Mouse (Mus musculus) ES-Bruce4 (cell line): ENCODE results near the gene Zc3h4. TPM values are rescaled to one million over a fixed set of nuclear protein-coding genes. Genes with fewer than 3 reads are reported as not detected.
A peak's percentile ranks its signal among the peaks of the same experiment; 100 is the strongest.

ENCODE experiments used
- H3K27ac ChIP-seq: 2 replicates; pipeline ENCODE4 v1.5.1; 2012; ENCODE audit warnings: low read length, inconsistent platforms; ENCODE audit not compliant: insufficient read depth
- H3K27me3 ChIP-seq: 2 replicates; pipeline ENCODE4 v1.6.1; 2012; ENCODE audit warnings: mild to moderate bottlenecking, low read length, inconsistent platforms; ENCODE audit not compliant: control insufficient read depth, poor library complexity, insufficient read depth, severe bottlenecking
- H3K36me3 ChIP-seq: 2 replicates; pipeline ENCODE4 v1.6.1; 2012; ENCODE audit warnings: inconsistent platforms, mild to moderate bottlenecking, low read length, moderate library complexity; ENCODE audit not compliant: control insufficient read depth, poor library complexity, insufficient read depth, severe bottlenecking
- H3K4me1 ChIP-seq: one replicate; pipeline ENCODE4 v1.8.1; 2011; ENCODE audit warnings: low read length; ENCODE audit not compliant: control insufficient read depth, insufficient read depth
- H3K4me3 ChIP-seq: 2 replicates; pipeline ENCODE4 v1.5.1; 2011; ENCODE audit warnings: low read depth, mild to moderate bottlenecking, low read length
- H3K9ac ChIP-seq: 2 replicates; pipeline ENCODE4 v1.6.1; 2012; ENCODE audit warnings: low read depth, mild to moderate bottlenecking, inconsistent platforms; ENCODE audit not compliant: poor library complexity, severe bottlenecking
- H3K9me3 ChIP-seq: replicated peaks from 2 replicates; pipeline ENCODE4 v1.6.1; 2012; ENCODE audit warnings: mild to moderate bottlenecking, low read length, inconsistent platforms; ENCODE audit not compliant: control insufficient read depth, poor library complexity, insufficient read depth, severe bottlenecking
- CTCF ChIP-seq: IDR thresholded peaks from one replicate; pipeline ENCODE4 v1.8.1; 2011; ENCODE audit warnings: low read depth, low read length
- EP300 ChIP-seq: IDR thresholded peaks from 2 replicates; pipeline ENCODE4 v1.6.1; 2011; ENCODE audit warnings: low read depth, low read length; ENCODE audit not compliant: insufficient read depth
- POLR2A ChIP-seq: IDR thresholded peaks from one replicate; pipeline ENCODE4 v1.8.1; 2011; ENCODE audit warnings: low read length; ENCODE audit not compliant: insufficient read depth
- polyA plus RNA-seq: library from polyadenylated mRNA; stranded (reverse); fragments of >200 nt; gene quantifications from 2 replicates; pipeline ENCODE4 v1.2.4, GENCODE M21; 2011; ENCODE audit warnings: low read depth; ENCODE audit not compliant: missing spikeins, insufficient read depth, insufficient read length

The Zc3h4 gene
- polyA plus RNA-seq, 1 experiment = 48.3 TPM

- peak overlapping the region; percentile 97 for H3K9ac ChIP-seq
- H3K9me3 ChIP-seq = no peaks in the 10 kb centered on the region
- H3K36me3 ChIP-seq = peaks cover 2% of the 10 kb centered on the region; the same call in 1 of the 2 replicates
- no peak for TF ChIP-seq POLR2A
- TF ChIP-seq EP300 = no peak
- no peak for TF ChIP-seq CTCF
- no peaks in the 10 kb centered on the region for H3K27me3 ChIP-seq
- peak overlapping the region; percentile 99 for H3K27ac ChIP-seq
- H3K4me1 ChIP-seq = no peaks in the 10 kb centered on the region
- H3K4me3 ChIP-seq = peak overlapping the region; percentile 82
These were observed 2.2 kb upstream of the Zc3h4 start for GRCm38 (mm10) chr7:16398387-16399050.

DNA sequence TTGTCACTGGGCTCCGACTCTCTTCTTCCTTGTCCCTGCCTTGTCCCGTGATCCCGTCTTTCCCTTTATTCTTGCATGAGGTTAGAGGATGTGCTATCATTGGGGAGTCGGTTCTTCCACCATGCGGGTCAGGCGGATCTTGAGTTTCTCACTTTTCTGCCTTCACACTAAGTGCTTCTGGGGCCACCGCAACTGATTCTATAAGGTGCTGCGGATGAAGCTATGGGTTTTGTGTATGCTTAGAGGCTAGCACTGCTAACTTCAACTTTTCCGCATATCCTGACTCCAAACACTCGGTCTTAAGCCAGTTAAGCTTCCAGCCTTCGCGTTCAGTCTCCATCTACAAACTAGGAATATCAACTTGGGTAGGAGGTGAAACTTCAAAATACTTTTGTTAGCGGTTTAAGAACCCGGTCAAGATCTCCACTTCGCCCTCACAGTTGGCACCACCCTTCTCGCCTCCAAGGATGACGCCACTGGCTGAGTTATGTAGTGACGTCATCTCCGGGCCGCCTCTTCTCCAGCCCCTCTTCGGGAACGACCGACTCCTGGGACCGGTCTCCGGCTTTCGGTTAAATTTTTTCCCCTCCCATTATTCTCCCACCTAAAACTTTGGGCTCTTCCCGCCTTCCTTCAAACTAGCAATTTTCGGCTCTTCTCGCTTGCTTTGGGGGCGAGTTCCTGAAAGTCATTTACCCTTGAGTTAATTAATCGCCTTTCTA is 1.5 kb upstream of the Zc3h4 start:
- Histone ChIP-seq H3K9me3 (no peaks in the 10 kb centered on the region), H3K27me3 (no peaks in the 10 kb centered on the region), H3K4me1 (no peaks in the 10 kb centered on the region), H3K36me3 (peaks cover 4% of the 10 kb centered on the region; the same call in 1 of the 2 replicates), H3K9ac (peak overlapping the region; percentile 97), H3K27ac (peak overlapping the region; percentile 99), H3K4me3 (peak overlapping the region; percentile 82)
- peak; percentile 29 for TF ChIP-seq POLR2A
- TF ChIP-seq EP300 = no peak

DNA sequence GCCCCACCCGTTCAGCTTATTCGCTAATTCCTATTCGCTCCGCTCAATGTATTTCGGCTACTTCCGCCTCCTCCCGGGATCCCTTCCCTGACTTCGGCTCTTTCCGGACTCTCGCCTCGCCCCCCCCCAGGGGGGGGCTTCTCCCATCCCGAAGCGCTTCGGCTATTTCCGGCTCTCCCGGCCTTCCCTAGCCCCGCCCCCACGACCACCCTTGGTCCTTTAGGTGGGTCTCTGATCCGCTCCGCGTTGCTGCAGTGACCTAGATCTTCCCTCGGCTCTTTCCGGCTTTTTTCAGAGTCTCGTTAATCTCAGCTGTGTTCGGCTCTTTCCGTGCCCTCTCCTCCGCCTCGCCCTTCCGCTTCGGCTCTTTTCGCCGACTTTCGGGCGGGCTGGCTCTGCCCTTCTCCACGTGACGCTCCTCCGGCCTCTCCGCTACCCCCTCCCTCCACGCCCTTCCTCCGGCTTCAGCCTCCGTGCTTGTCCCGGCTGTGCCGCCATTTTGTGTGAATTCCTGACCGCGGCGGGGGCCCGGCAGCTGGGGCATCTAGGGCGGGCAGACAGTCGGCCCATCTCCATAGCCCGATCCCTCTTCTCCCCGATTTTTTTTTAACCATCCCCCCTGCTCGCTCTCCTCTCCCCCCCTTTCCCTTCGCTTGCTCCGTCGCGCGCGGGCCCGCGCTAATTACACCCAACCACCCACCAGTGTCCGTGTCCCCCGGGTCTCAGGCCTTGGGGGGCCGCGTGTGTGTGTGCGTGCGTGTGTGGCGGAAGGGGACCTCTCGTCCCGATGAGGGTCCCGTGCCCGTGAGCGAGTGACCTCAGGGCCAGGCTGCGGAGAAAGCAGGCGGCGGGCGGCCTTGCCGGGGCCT is 656 bp upstream of the Zc3h4 start:
- H3K27me3 ChIP-seq = no peaks in the 10 kb centered on the region

GRCm38 (mm10) chr7:16401991-16402431 is 1.3 kb downstream of the Zc3h4 start:
- TF ChIP-seq EP300 (no peak), CTCF (no peak), POLR2A (no peak)
- H3K27me3 ChIP-seq = no peaks in the 10 kb centered on the region
- H3K4me3 ChIP-seq = peak overlapping the region; percentile 77
- peaks cover 4% of the 10 kb centered on the region; the same call in 1 of the 2 replicates for H3K36me3 ChIP-seq
- peaks cover 1% of the 10 kb centered on the region for H3K4me1 ChIP-seq
- peak overlapping the region; percentile 97 for H3K9ac ChIP-seq
- no peaks in the 10 kb centered on the region for H3K9me3 ChIP-seq
- peak overlapping the region; percentile 82 for H3K27ac ChIP-seq

More for the DNA sequence above, 656 bp upstream of the Zc3h4 start:
- Histone ChIP-seq H3K4me1 (no peaks in the 10 kb centered on the region), H3K36me3 (peaks cover 4% of the 10 kb centered on the region; the same call in 1 of the 2 replicates), H3K4me3 (peak overlapping the region; percentile 89), H3K27ac (peak overlapping the region; percentile 99), H3K9ac (peak overlapping the region; percentile 97), H3K9me3 (no peaks in the 10 kb centered on the region)
- TF ChIP-seq CTCF = no peak
- no peak for TF ChIP-seq EP300
- TF ChIP-seq POLR2A = peak; percentile 25

- H3K4me3 ChIP-seq = peak overlapping the region; percentile 77
These were observed 1.7 kb downstream of the Zc3h4 start for GRCm38 (mm10) chr7:16402449-16402848.

More at GRCm38 (mm10) chr7:16402449-16402848, 1.7 kb downstream of the Zc3h4 start:
- TF ChIP-seq POLR2A = no peak
- TF ChIP-seq CTCF = no peak
- TF ChIP-seq EP300 = no peak
- peak overlapping the region; percentile 97 for H3K9ac ChIP-seq
- peak overlapping the region; percentile 82 for H3K27ac ChIP-seq
- no peaks in the 10 kb centered on the region for H3K9me3 ChIP-seq
- peaks cover 1% of the 10 kb centered on the region for H3K4me1 ChIP-seq
- H3K27me3 ChIP-seq = no peaks in the 10 kb centered on the region
- H3K36me3 ChIP-seq = peaks cover 4% of the 10 kb centered on the region; the same call in 1 of the 2 replicates
